Mouse (Mus musculus) cerebellum, adult 2 months (tissue): ENCODE measurements around the gene Osr1. TPM values are rescaled to one million over a fixed set of nuclear protein-coding genes. Genes with fewer than 3 reads are reported as not detected.
A peak's percentile ranks its signal among the peaks of the same experiment; 100 is the strongest.

Experiments
- DNase-seq, 2 experiments: peaks; one replicate each; pipeline ENCODE4 v3.0.0; 2021
- H3K27ac ChIP-seq: fragments of 200-500 bp; 2 replicates; pipeline ENCODE4 v1.5.1; 2012; ENCODE audit warnings: low read length, control low read depth, inconsistent platforms; ENCODE audit not compliant: insufficient read depth
- H3K27me3 ChIP-seq: fragments of 200-500 bp; 2 replicates; pipeline ENCODE4 v1.6.1; 2012; ENCODE audit warnings: inconsistent platforms, mild to moderate bottlenecking, low read length, moderate library complexity; ENCODE audit not compliant: control insufficient read depth, insufficient read depth
- H3K4me1 ChIP-seq: fragments of 200-500 bp; 2 replicates; pipeline ENCODE4 v1.6.1; 2011; ENCODE audit warnings: low read length; ENCODE audit not compliant: control insufficient read depth, insufficient read depth
- H3K4me3 ChIP-seq: fragments of 200-500 bp; replicated peaks from 2 replicates; pipeline ENCODE3; 2011; ENCODE audit warnings: mild to moderate bottlenecking, low read depth, low read length, control low read depth; ENCODE audit not compliant: insufficient read depth
- CTCF ChIP-seq: fragments of 200-500 bp; IDR thresholded peaks from 2 replicates; pipeline ENCODE4 v1.5.1; 2011; ENCODE audit warnings: low read depth, mild to moderate bottlenecking, control low read depth, low read length, moderate library complexity, borderline replicate concordance; ENCODE audit not compliant: insufficient read depth
- POLR2A ChIP-seq: fragments of 200-500 bp; IDR thresholded peaks from 2 replicates; pipeline ENCODE4 v1.6.1; 2011; ENCODE audit warnings: low read length, control low read depth, borderline replicate concordance; ENCODE audit not compliant: insufficient read depth
- WGBS: fragments of 180-500 bp; shearing (Covaris S2); methylation state at CpG from one replicate; pipeline ENCODE4 v1.1.7; 2018; 5-methylcytosine and 5-hydroxymethylcytosine counted together
- polyA plus RNA-seq: library from polyadenylated mRNA; depleted of rRNA; stranded (reverse); fragments of >200 nt; gene quantifications from 2 replicates; pipeline ENCODE4 v1.2.3, GENCODE M21; 2012; rRNA removed

The Osr1 gene
- 0.97 and 2.1 TPM in 2 replicates for polyA plus RNA-seq

- peaks cover 9% of the 10 kb centered on the region; the same call in 1 of the 2 replicates for H3K27me3 ChIP-seq
- WGBS: under 1% methylated on average over 15 of the region's 15 CpGs
- peak within 1 kb of the TSS; percentile 41 for H3K4me3 ChIP-seq
- H3K27ac ChIP-seq: no peak within 1 kb of the TSS
- TF ChIP-seq POLR2A (no peak), CTCF (peak; percentile 65)
- peak; percentile 28 to 48 for DNase-seq
- H3K4me1 ChIP-seq: no peaks in the 10 kb centered on the region
These were observed at the start of gene Osr1 for GRCm38 (mm10) chr12:9569971-9570370. Gene Osr1 (plus strand): TSS chr12:9570116.

GRCm38 (mm10) chr12:9550328-9550727 lies 19.6 kb upstream of the Osr1 start:
- Histone ChIP-seq H3K27me3 (no peaks in the 10 kb centered on the region), H3K27ac (no peak overlapping the region), H3K4me1 (no peaks in the 10 kb centered on the region), H3K4me3 (no peak overlapping the region)
- no peak for TF ChIP-seq CTCF
- no peak for TF ChIP-seq POLR2A
- WGBS: 55% methylated on average over 2 of the region's 2 CpGs
- no peak for DNase-seq

- Histone ChIP-seq H3K27ac (no peak overlapping the region), H3K27me3 (no peaks in the 10 kb centered on the region), H3K4me3 (no peak overlapping the region), H3K4me1 (no peaks in the 10 kb centered on the region)
- WGBS: 54% methylated on average over 3 of the region's 3 CpGs
- no peak for TF ChIP-seq POLR2A
- no peak for TF ChIP-seq CTCF
- no peak for DNase-seq
These were observed 5.0 kb upstream of the Osr1 start for GRCm38 (mm10) chr12:9564956-9565355.

- WGBS: under 1% methylated on average over 17 of the region's 17 CpGs
- no peak for DNase-seq
- no peak for TF ChIP-seq POLR2A
- H3K4me3 ChIP-seq: peak overlapping the region; percentile 18
- no peaks in the 10 kb centered on the region for H3K4me1 ChIP-seq
- H3K27me3 ChIP-seq: peaks cover 10% of the 10 kb centered on the region; the same call in 1 of the 2 replicates
- no peak overlapping the region for H3K27ac ChIP-seq
These were observed 630 bp downstream of the Osr1 start for GRCm38 (mm10) chr12:9570496-9570995.

- WGBS: 13% methylated on average over 13 of the region's 13 CpGs
- no peak for DNase-seq
- no peak overlapping the region for H3K4me3 ChIP-seq
- TF ChIP-seq CTCF (no peak), POLR2A (no peak)
- no peaks in the 10 kb centered on the region for H3K4me1 ChIP-seq
- H3K27me3 ChIP-seq: peaks cover 14% of the 10 kb centered on the region; the same call in 1 of the 2 replicates
- no peak overlapping the region for H3K27ac ChIP-seq
These were observed 1.5 kb downstream of the Osr1 start for GRCm38 (mm10) chr12:9571276-9571940.

GRCm38 (mm10) chr12:9572022-9572421 lies 2.1 kb downstream of the Osr1 start:
- DNase-seq: no peak
- Histone ChIP-seq H3K27ac (no peak overlapping the region), H3K4me3 (no peak overlapping the region), H3K4me1 (no peaks in the 10 kb centered on the region), H3K27me3 (peaks cover 15% of the 10 kb centered on the region; the same call in 1 of the 2 replicates)
- 25% methylated on average over 4 of the region's 4 CpGs for WGBS
- TF ChIP-seq CTCF: no peak
- no peak for TF ChIP-seq POLR2A

- Histone ChIP-seq H3K27ac (no peak overlapping the region), H3K27me3 (peaks cover 15% of the 10 kb centered on the region; the same call in 1 of the 2 replicates), H3K4me1 (no peaks in the 10 kb centered on the region), H3K4me3 (no peak overlapping the region)
- TF ChIP-seq CTCF: no peak
- no peak for TF ChIP-seq POLR2A
- WGBS: 9% methylated on average over 12 of the region's 12 CpGs
- DNase-seq: no peak
These were observed 3.8 kb downstream of the Osr1 start for GRCm38 (mm10) chr12:9573682-9574081.

- Histone ChIP-seq H3K27ac (no peak overlapping the region), H3K27me3 (peaks cover 15% of the 10 kb centered on the region; the same call in 1 of the 2 replicates), H3K4me1 (no peaks in the 10 kb centered on the region), H3K4me3 (no peak overlapping the region)
- TF ChIP-seq POLR2A (no peak), CTCF (no peak)
- under 1% methylated on average over 38 of the region's 38 CpGs for WGBS
- no peak for DNase-seq
These were observed 4.4 kb downstream of the Osr1 start for GRCm38 (mm10) chr12:9574244-9574871.
